Mouse (Mus musculus): ENCODE data around the gene Gnb1.
"Not testable (repeated sequence)": the region's sequence is repeated elsewhere in the genome, so short reads cannot be mapped to it uniquely, and the experiment has no call there.

Gene Gnb1

GRCm38 (mm10) chr4:155552917-155553532 lies 61.9 kb downstream of the Gnb1 start:
- DNase-seq (ENCODE audit: low spot score), result no peak

GRCm38 (mm10) chr4:155554880-155555279 lies 63.7 kb downstream of the Gnb1 start:
- DNase-seq (ENCODE audit: low spot score), result peak; percentile 69

DNA sequence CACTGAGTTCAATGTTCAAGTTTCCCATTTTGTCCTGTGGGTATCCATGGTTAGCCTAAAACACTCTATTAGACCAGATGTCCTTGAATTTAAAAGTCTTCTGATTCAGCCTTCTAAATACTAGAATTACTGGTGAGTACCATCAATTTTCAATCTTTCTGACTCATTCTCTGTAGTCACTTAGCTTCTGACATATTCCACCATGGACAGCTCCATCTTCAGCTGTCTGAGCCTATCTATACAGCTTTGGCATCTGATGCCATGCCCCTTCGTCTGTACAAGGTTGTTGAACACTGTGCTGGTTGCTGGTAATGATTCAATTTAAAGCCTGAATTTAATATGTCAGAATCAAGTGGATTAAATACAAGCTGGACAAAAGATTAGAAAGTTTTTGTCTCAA lies 64.3 kb downstream of the Gnb1 start:
- no peak for DNase-seq (ENCODE audit: low spot score)

- DNase-seq (ENCODE audit: low spot score), result no peak
These were observed 68.3 kb downstream of the Gnb1 start for GRCm38 (mm10) chr4:155559454-155559853.

- no peak for DNase-seq (ENCODE audit: low spot score)
These were observed 69.8 kb downstream of the Gnb1 start for GRCm38 (mm10) chr4:155560932-155561331.

DNA sequence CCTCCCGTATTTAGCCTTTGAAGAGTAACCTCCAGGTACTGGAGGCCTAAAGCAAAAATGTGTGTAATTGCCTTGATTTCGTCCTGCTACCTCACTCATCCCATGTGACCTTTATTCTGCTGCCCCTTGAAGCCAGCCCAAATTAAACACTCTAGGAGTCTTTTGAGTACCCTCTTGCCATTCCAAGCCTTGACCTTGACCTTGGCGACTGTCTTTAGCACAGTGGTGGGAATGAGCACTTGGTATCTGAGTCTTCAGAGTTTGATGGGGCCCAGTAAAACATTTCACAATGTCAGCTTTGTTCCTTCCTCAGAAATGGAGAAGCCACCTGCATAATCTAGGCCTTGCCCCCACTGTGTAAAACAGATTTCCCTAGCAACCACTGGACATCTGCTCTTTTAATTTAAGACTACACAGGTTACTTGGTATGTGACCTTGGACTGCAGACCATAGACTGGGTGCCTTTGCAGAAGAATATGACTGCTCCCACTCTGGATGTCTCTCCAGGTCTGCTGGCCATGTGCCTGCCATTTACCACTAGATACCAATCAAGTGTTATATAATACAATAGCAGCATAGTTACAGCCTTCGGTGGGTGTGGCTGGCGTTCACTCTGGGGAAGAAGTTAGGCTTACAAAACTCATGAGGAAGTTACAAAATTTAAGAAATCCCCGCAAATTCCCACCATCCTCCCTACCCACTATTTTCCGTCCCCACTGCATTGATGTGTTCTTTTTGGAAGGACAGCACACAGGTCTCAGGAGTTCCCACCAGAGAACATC lies 70.7 kb downstream of the Gnb1 start, which contains the start of gene Nadk:
Gene Nadk, plus strand, starts transcription at position 718 of the 782 bp plus-strand sequence.
- no peak for DNase-seq (ENCODE audit: low spot score)

DNA sequence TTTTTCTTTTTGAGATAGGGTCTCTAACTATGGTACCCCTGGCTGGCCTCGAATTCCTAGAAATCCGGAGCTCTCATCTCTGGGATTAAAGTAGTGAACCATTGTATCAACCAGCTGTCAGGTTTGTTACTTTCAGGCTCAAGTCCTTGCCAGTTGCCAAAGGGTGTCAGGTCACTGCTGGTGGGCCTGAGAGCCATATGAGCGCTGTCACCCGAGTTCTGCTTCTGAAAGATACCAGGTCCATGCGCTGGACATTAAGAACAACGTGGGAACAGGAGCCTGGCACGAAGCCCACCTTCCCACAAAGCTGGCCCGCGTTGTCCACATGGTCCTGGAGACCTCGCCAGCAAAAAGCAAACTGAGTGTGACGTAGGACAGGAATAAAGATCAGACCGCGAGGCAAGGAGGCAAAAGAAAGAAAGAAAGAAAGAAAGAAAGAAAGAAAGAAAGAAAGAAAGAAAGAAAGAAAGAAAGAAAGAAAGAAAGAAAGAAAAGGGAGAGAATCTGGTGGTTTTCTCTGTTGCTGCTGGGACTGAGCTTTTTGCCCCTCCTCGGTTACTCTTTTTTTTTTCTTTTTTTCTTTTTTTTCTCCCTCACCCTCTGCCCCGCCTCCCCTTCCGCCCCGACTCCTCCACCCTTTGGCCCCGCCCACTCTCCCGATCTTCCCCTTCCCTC lies 71.7 kb downstream of the Gnb1 start:
- DNase-seq (ENCODE audit: low spot score), result peak; percentile 83

- DNase-seq (ENCODE audit: low spot score), result peak; percentile 97
These were observed 72.5 kb downstream of the Gnb1 start for GRCm38 (mm10) chr4:155563400-155564231.

GRCm38 (mm10) chr4:155564315-155565069 lies 73.3 kb downstream of the Gnb1 start:
- peak; percentile 76 for DNase-seq (ENCODE audit: low spot score)

DNA sequence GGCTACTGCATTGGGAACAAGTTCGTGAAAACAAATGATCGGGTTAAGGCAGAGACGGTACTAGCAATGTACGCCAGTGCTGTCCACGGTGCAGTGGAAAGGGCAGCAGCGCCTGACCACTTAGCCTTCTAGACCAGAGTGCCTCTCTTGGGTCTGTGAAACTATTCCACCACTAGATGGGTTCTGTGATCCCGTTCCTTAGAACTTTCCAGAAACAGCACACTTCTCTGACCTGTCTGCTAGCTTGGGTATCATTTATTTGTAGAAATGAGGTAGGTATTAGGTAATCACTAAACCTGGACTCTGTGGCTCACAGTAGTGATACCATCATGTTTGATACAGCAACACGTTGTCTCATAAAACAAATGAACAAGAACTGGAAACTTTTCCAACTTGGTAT lies 75.4 kb downstream of the Gnb1 start:
- DNase-seq (ENCODE audit: low spot score), result no peak

GRCm38 (mm10) chr4:155568170-155568569 lies 77.0 kb downstream of the Gnb1 start:
- peak; percentile 48 for DNase-seq (ENCODE audit: low spot score)

- peak; percentile 42 for DNase-seq (ENCODE audit: low spot score)
These were observed 77.6 kb downstream of the Gnb1 start for GRCm38 (mm10) chr4:155568632-155569370.

DNA sequence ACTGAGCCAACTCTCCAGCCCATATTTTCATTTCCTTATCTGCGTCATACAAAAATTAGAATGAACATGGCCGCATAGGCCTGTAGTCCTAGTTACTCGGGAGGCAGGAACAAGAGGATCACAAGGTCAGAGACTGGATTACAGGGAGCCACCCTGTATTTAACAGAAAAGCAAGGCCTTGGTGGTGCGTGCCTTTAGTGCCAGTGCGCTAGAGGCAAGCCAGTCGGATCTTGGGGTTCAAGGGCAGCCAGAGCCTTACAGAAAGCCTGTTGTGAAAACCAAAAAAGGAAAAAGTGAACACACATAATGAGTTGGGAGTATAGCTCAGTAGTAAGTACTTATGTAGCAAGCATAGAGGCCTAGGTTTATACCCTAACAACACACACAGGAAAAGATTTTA lies 78.7 kb downstream of the Gnb1 start:
- DNase-seq (ENCODE audit: low spot score), result no peak

GRCm38 (mm10) chr4:155570315-155570714 lies 79.2 kb downstream of the Gnb1 start:
- not testable (repeated sequence) for DNase-seq (ENCODE audit: low spot score)

GRCm38 (mm10) chr4:155571442-155571841 lies 80.3 kb downstream of the Gnb1 start:
- peak; percentile 40 for DNase-seq (ENCODE audit: low spot score)

GRCm38 (mm10) chr4:155573155-155573554 lies 82.0 kb downstream of the Gnb1 start:
- no peak for DNase-seq (ENCODE audit: low spot score)

- no peak for DNase-seq (ENCODE audit: low spot score)
These were observed 82.7 kb downstream of the Gnb1 start for GRCm38 (mm10) chr4:155573876-155574275.

GRCm38 (mm10) chr4:155574931-155575330 lies 83.8 kb downstream of the Gnb1 start:
- no peak for DNase-seq (ENCODE audit: low spot score)

DNA sequence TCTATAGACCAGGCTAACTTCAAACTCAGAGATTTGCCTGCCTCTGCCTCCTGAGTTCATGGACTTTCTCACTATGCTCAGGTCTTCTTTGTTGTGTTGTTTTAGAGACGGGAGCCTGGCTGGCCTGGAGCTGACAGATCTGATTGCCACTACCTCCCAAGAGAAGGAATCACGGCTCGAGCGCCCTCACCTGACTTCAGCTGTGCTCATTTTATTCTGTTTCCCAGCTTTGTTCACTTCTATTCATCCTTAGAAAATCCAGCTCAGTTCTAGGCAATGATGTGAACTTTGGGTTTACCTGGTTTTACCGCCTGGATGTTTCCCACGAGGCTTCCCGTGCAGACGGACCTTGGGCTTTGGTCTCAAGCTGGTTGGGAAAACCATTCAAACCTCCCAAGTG lies 84.4 kb downstream of the Gnb1 start:
- no peak for DNase-seq (ENCODE audit: low spot score)

DNA sequence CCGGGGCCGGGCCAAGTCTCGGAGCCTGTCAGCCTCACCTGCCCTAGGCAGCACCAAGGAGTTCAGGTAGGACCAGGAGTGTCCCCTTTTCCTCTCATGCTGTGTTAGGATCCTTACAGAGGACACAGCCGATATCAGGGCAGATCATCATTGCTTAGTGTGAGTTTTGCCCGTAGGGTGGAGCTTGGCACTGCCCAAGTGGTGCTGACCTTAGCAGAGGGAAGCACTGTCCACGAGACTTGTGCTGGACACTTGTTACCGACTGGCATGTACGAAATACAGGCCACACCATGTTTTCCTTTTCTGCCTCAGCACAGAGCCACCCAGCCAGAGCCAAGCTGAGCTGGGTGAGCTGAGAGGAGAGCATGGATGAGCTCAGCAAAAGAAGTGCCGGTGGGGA lies 86.0 kb downstream of the Gnb1 start:
- DNase-seq (ENCODE audit: low spot score), result no peak

DNA sequence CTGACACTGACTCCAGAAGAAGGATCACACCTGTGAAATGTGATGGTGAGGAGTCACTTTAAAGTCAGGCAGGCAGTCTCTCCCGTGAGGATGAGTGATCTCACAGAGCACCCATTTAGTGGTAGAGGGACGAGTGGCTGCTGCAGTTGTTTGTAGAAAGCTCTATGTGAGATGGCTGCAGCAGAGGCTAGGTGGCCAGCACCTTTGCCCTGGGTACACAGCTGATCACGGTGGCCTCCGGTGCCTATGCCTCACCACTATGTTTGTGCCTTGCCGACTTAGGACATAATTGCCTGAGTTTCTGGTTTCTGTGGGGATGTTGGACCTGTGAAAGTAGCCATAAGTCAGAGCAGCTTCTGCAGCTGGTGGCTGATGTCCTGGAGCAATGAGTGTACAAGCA lies 86.6 kb downstream of the Gnb1 start:
- DNase-seq (ENCODE audit: low spot score), result no peak
